Mouse (Mus musculus) midbrain, postnatal 0 days (tissue): ENCODE data around the gene Gcnt1. TPM values are rescaled to one million over a fixed set of nuclear protein-coding genes. Genes with fewer than 3 reads are reported as not detected.

Experiments
- ATAC-seq: fragments of 200-750 bp; cut with Nextera tagmentation; 2 replicates; pipeline ENCODE4 v1.8.0; 2017; ENCODE audit warnings: moderate number of reproducible peaks, mild to moderate bottlenecking, moderate TSS enrichment, moderate library complexity; ENCODE audit not compliant: low FRiP score
- DNase-seq: peaks from one replicate; pipeline ENCODE4 v3.0.0-alpha.2; 2015; ENCODE audit warnings: low spot score
- H3K27ac ChIP-seq: fragments of 300-500 bp; sonication (generic); 2 replicates; pipeline ENCODE4 v1.5.1; 2014; ENCODE audit warnings: low read depth, mild to moderate bottlenecking, low read length, mixed read lengths
- H3K27me3 ChIP-seq: fragments of 300-500 bp; sonication (generic); 2 replicates; pipeline ENCODE4 v1.6.1; 2014; ENCODE audit warnings: low read length, control low read depth, mixed read lengths; ENCODE audit not compliant: insufficient read depth
- H3K36me3 ChIP-seq: fragments of 300-500 bp; sonication (generic); 2 replicates; pipeline ENCODE4 v1.6.1; 2014; ENCODE audit warnings: low read length, control low read depth, mixed read lengths; ENCODE audit not compliant: insufficient read depth
- H3K4me1 ChIP-seq: fragments of 300-500 bp; sonication (generic); 2 replicates; pipeline ENCODE4 v1.6.1; 2014; ENCODE audit warnings: mild to moderate bottlenecking, control low read depth, antibody characterized with exemption, low read length, mixed read lengths; ENCODE audit not compliant: insufficient read depth
- H3K4me2 ChIP-seq: fragments of 300-500 bp; sonication (generic); 2 replicates; pipeline ENCODE4 v1.6.1; 2014; ENCODE audit warnings: low read depth, mild to moderate bottlenecking, low read length, mixed read lengths; ENCODE audit not compliant: poor library complexity, severe bottlenecking
- H3K4me3 ChIP-seq: fragments of 300-500 bp; sonication (generic); 2 replicates; pipeline ENCODE4 v1.5.1; 2014; ENCODE audit warnings: low read depth, mild to moderate bottlenecking, low read length, moderate library complexity
- H3K9ac ChIP-seq: fragments of 300-500 bp; sonication (generic); replicated peaks from 2 replicates; pipeline ENCODE4 v1.6.1; 2014; ENCODE audit warnings: mild to moderate bottlenecking, low read length, moderate library complexity, mixed read lengths; ENCODE audit not compliant: poor library complexity, severe bottlenecking
- H3K9me3 ChIP-seq: fragments of 300-500 bp; sonication (generic); 2 replicates; pipeline ENCODE4 v1.6.1; 2016; ENCODE audit warnings: low read length, control low read depth
- CTCF ChIP-seq: IDR thresholded peaks from 2 replicates; pipeline ENCODE4 v1.5.1; 2016; ENCODE audit warnings: antibody characterized with exemption, mild to moderate bottlenecking
- WGBS: fragments of 180-500 bp; shearing (Covaris S2); extraction: QIAGEN DNeasy Blood & Tissue Kit; methylation state at CpG from one replicate; pipeline ENCODE4 v1.1.7; 2014; 5-methylcytosine and 5-hydroxymethylcytosine counted together
- polyA plus RNA-seq: library from polyadenylated mRNA; unstranded; fragments of >200 nt; fragmentation: Nextera tagmentation; extraction: Ambion mirVana; gene quantifications from 2 replicates; pipeline ENCODE4 v1.2.1, GENCODE M21; 2015
- total RNA-seq: library from RNA; depleted of rRNA; stranded (reverse); fragments of >200 nt; gene quantifications from 2 replicates; pipeline ENCODE4 v1.2.3, GENCODE M21; 2014; rRNA removed

The Gcnt1 gene
- total and polyA plus RNA-seq, 2 experiments from 2014 or later = 0.60 to 1.2 TPM

GRCm38 (mm10) chr19:17278381-17279051, 94.1 kb downstream of the Gcnt1 start:
- DNase-seq = no peak
- H3K36me3 ChIP-seq = no peaks in the 10 kb centered on the region
- no peak for ATAC-seq

More at GRCm38 (mm10) chr19:17278381-17279051, 94.1 kb downstream of the Gcnt1 start:
- H3K4me1 ChIP-seq = no peaks in the 10 kb centered on the region
- no peak overlapping the region for H3K4me3 ChIP-seq
- H3K9ac ChIP-seq = no peak overlapping the region
- H3K27ac ChIP-seq = no peak overlapping the region
- H3K9me3 ChIP-seq = no peaks in the 10 kb centered on the region
- no peaks in the 10 kb centered on the region for H3K27me3 ChIP-seq
- WGBS = 96% methylated on average over 4 of the region's 4 CpGs
- no peak overlapping the region for H3K4me2 ChIP-seq
- no peak for TF ChIP-seq CTCF

Other genes starting within 250 kb of the Gcnt1 start
- gene Rfk, start 21.2 kb upstream of the Gcnt1 start, total RNA-seq = 51.6 and 56.1 TPM in 2 replicates
- 75.8 and 84.9 TPM in 2 replicates for gene Rfk, start 21.2 kb upstream of the Gcnt1 start, polyA plus RNA-seq